In the genomic region with DNA sequence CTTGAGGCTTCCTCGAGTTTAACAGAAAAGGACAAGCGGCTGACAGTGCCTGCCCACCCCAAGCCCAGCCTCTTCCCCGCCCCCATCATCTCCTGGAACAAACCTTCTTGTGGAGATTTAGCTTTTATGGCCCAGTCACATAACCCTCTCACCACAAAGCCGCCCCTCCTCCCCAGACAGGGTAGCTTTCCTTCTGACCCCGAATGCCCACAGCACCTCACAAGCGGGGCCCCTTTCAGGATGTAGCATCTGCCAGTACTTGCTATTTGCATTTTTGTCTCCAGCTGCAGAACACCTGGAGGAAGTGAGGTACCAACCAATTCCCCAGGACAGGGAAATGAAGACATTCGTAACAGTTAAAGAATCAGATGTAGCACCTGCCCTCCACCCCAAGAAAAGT, we compare ENCODE assay signal across 10 mouse cellular contexts.
DNase-seq lines count a peak whose midpoint lies in the region; ATAC-seq lines count a peak whose summit lies in the region.
"Had no signal": no experiment of that assay in that cellular context is flagged by ENCODE, and none has a peak within 500 bp of the region (broad histone marks: within the 10 kb centered on the region; RNA-seq: fewer than 3 reads in every experiment).

No protein-coding gene starts in this region.

- H3K4me3 ChIP-seq in heart, embryonic 16.5 days (ENCODE audit: low read length) = no peak overlapping the region
- H3K4me3 ChIP-seq in embryonic facial prominence, embryonic 14.5 days (ENCODE audit: low read depth, low read length) = no peak overlapping the region
- H3K4me3 ChIP-seq in neural tube, embryonic 14.5 days (ENCODE audit: low read depth, low read length) = no peak overlapping the region
- H3K4me3 ChIP-seq in forebrain, embryonic 11.5 days (ENCODE audit: low read depth, low read length) = no peak overlapping the region
- no peak overlapping the region for H3K4me3 ChIP-seq in forebrain, embryonic 12.5 days (replicated peaks)

- no peak overlapping the region for H3K4me2 ChIP-seq in heart, embryonic 16.5 days (ENCODE audit: low read depth, low read length)
- 0 out of 2 replicates have a peak overlapping the region, but pooled peaks have one; percentile 15 for H3K4me2 ChIP-seq in embryonic facial prominence, embryonic 14.5 days (ENCODE audit: low read depth, low read length)
- H3K4me2 ChIP-seq in neural tube, embryonic 14.5 days (ENCODE audit: low read depth, low read length) = no peak overlapping the region
- H3K4me2 ChIP-seq in forebrain, embryonic 11.5 days (ENCODE audit: low read depth, low read length, severe bottlenecking) = no peak overlapping the region
- no peak overlapping the region for H3K4me2 ChIP-seq in forebrain, embryonic 12.5 days

- peaks cover 1% of the 10 kb centered on the region; the same call in 1 of the 2 replicates for H3K4me1 ChIP-seq in heart, embryonic 16.5 days (ENCODE audit: control insufficient read depth, insufficient read depth, low read length)
- peaks cover 14% of the 10 kb centered on the region for H3K4me1 ChIP-seq in embryonic facial prominence, embryonic 14.5 days (ENCODE audit: control insufficient read depth, insufficient read depth, low read length)
- no peaks in the 10 kb centered on the region for H3K4me1 ChIP-seq in neural tube, embryonic 14.5 days (ENCODE audit: control insufficient read depth, insufficient read depth, low read length)
- H3K4me1 ChIP-seq in forebrain, embryonic 11.5 days (replicated peaks; ENCODE audit: control insufficient read depth, insufficient read depth, low read length) = no peaks in the 10 kb centered on the region
- peaks cover 8% of the 10 kb centered on the region for H3K4me1 ChIP-seq in forebrain, embryonic 12.5 days

- H3K9me3 ChIP-seq in heart, embryonic 16.5 days (replicated peaks; ENCODE audit: control insufficient read depth, low read length) = peaks cover 6% of the 10 kb centered on the region
- no peaks in the 10 kb centered on the region for H3K9me3 ChIP-seq in embryonic facial prominence, embryonic 14.5 days (ENCODE audit: control insufficient read depth, low read length)
- H3K9me3 ChIP-seq in neural tube, embryonic 14.5 days (ENCODE audit: control insufficient read depth, low read length) = no peaks in the 10 kb centered on the region
- no peaks in the 10 kb centered on the region for H3K9me3 ChIP-seq in forebrain, embryonic 11.5 days (ENCODE audit: control insufficient read depth, low read length)
- H3K9me3 ChIP-seq in forebrain, embryonic 12.5 days = no peaks in the 10 kb centered on the region

- no peak overlapping the region for H3K9ac ChIP-seq in heart, embryonic 16.5 days (ENCODE audit: low read length)
- H3K9ac ChIP-seq in embryonic facial prominence, embryonic 14.5 days (ENCODE audit: low read depth, low read length) = peak overlapping the region; percentile 40
- H3K9ac ChIP-seq in neural tube, embryonic 14.5 days (replicated peaks; ENCODE audit: low read depth, low read length) = no peak overlapping the region
- H3K9ac ChIP-seq in forebrain, embryonic 11.5 days (ENCODE audit: low read length) = no peak overlapping the region
- no peak overlapping the region for H3K9ac ChIP-seq in forebrain, embryonic 12.5 days

- WGBS in heart, embryonic 16.5 days = 44% methylated on average over 7 of the region's 7 CpGs
- WGBS in embryonic facial prominence, embryonic 14.5 days = 14% methylated on average over 7 of the region's 7 CpGs
- WGBS in neural tube, embryonic 14.5 days = 12% methylated on average over 7 of the region's 7 CpGs
- 40% methylated on average over 7 of the region's 7 CpGs for WGBS in forebrain, embryonic 11.5 days
- WGBS in forebrain, embryonic 12.5 days = 44% methylated on average over 7 of the region's 7 CpGs

- no peaks in the 10 kb centered on the region for H3K36me3 ChIP-seq in heart, embryonic 16.5 days (ENCODE audit: control insufficient read depth, insufficient read depth)
- no peaks in the 10 kb centered on the region for H3K36me3 ChIP-seq in embryonic facial prominence, embryonic 14.5 days (ENCODE audit: control insufficient read depth, insufficient read depth, low read length)
- no peaks in the 10 kb centered on the region for H3K36me3 ChIP-seq in neural tube, embryonic 14.5 days (ENCODE audit: control insufficient read depth, insufficient read depth, low read length)
- no peaks in the 10 kb centered on the region for H3K36me3 ChIP-seq in forebrain, embryonic 11.5 days (ENCODE audit: control insufficient read depth, insufficient read depth, low read length)
- H3K36me3 ChIP-seq in forebrain, embryonic 12.5 days (replicated peaks) = no peaks in the 10 kb centered on the region

- H3K27me3 ChIP-seq in heart, embryonic 16.5 days (ENCODE audit: control insufficient read depth, insufficient read depth, low read length) = no peaks in the 10 kb centered on the region
- no peaks in the 10 kb centered on the region for H3K27me3 ChIP-seq in embryonic facial prominence, embryonic 14.5 days (replicated peaks; ENCODE audit: control insufficient read depth, insufficient read depth, low read length)
- H3K27me3 ChIP-seq in neural tube, embryonic 14.5 days (ENCODE audit: control insufficient read depth, insufficient read depth, low read length) = no peaks in the 10 kb centered on the region
- H3K27me3 ChIP-seq in forebrain, embryonic 11.5 days (ENCODE audit: control insufficient read depth, insufficient read depth, low read length) = no peaks in the 10 kb centered on the region
- H3K27me3 ChIP-seq in forebrain, embryonic 12.5 days = 0 out of 2 replicates have a peak, but pooled peaks cover 3% of the 10 kb centered on the region

- ATAC-seq in heart, embryonic 16.5 days (replicated peaks; ENCODE audit: extremely low read depth, insufficient read depth, low FRiP score) = peak; percentile 35
- ATAC-seq in embryonic facial prominence, embryonic 14.5 days (ENCODE audit: low read depth) = no peak
- ATAC-seq in neural tube, embryonic 14.5 days (ENCODE audit: low read depth) = peak; percentile 14; the same call in 1 of the 2 replicates
- no peak for ATAC-seq in forebrain, embryonic 11.5 days (replicated peaks; ENCODE audit: low FRiP score)
- ATAC-seq in forebrain, embryonic 12.5 days (ENCODE audit: low FRiP score) = no peak

- no peak for DNase-seq in heart, postnatal 4 days
- DNase-seq in B cell, adult 2 months = peak; percentile 24 to 37
- DNase-seq in embryonic facial prominence, embryonic 14.5 days (ENCODE audit: low spot score) = no peak
- DNase-seq in forebrain, embryonic 11.5 days (ENCODE audit: low spot score) = no peak
- no peak for DNase-seq in gastrocnemius, postnatal 10 days
- DNase-seq: cerebellum, adult 2 months; lung, postnatal 10 days had no signal

- no peak overlapping the region; the same call in 1 of the 2 replicates for H3K27ac ChIP-seq in heart, embryonic 16.5 days (ENCODE audit: low read length)
- peak overlapping the region; percentile 21; the same call in 1 of the 2 replicates for H3K27ac ChIP-seq in embryonic facial prominence, embryonic 14.5 days (replicated peaks; ENCODE audit: low read depth, low read length)
- H3K27ac ChIP-seq in neural tube, embryonic 14.5 days (ENCODE audit: low read depth, low read length) = no peak overlapping the region
- no peak overlapping the region for H3K27ac ChIP-seq in forebrain, embryonic 11.5 days (ENCODE audit: low read depth, low read length)
- no peak overlapping the region for H3K27ac ChIP-seq in forebrain, embryonic 12.5 days

Comparison
In these comparisons a context has a peak if more than half of its experiments do, and no peak if none do; other contexts are left out.
1. ATAC-seq: peak in heart, embryonic 16.5 days (single experiment) and neural tube, embryonic 14.5 days (single experiment); none in embryonic facial prominence, embryonic 14.5 days (single experiment), forebrain, embryonic 11.5 days (single experiment) and forebrain, embryonic 12.5 days (single experiment).
2. DNase-seq: peak in B cell, adult 2 months (2 of 2); none in heart, postnatal 4 days (single experiment), embryonic facial prominence, embryonic 14.5 days (single experiment), forebrain, embryonic 11.5 days (single experiment) and gastrocnemius, postnatal 10 days (single experiment).